Mouse (Mus musculus) lung, embryonic 14.5 days (tissue): ENCODE results near the gene Cyp2j9. TPM values are rescaled to one million over a fixed set of nuclear protein-coding genes. Genes with fewer than 3 reads are reported as not detected.
A peak's percentile ranks its signal among the peaks of the same experiment; 100 is the strongest.
"Not testable (repeated sequence)": the region's sequence is repeated elsewhere in the genome, so short reads cannot be mapped to it uniquely, and the experiment has no call there.

Experiments
- ATAC-seq: fragments of 200-750 bp; cut with Nextera tagmentation; 2 replicates; pipeline ENCODE4 v1.8.0; 2017; ENCODE audit warnings: mild to moderate bottlenecking, moderate TSS enrichment, moderate library complexity; ENCODE audit not compliant: insufficient read depth
- DNase-seq: peaks from one replicate; pipeline ENCODE4 v3.0.0-alpha.2; 2015
- H3K27ac ChIP-seq: fragments of 300-500 bp; sonication (generic); 2 replicates; pipeline ENCODE4 v1.5.1; 2014; ENCODE audit warnings: low read depth, mild to moderate bottlenecking, moderate library complexity
- H3K27me3 ChIP-seq: fragments of 300-500 bp; sonication (generic); 2 replicates; pipeline ENCODE4 v1.6.1; 2014; ENCODE audit warnings: low read length, control low read depth; ENCODE audit not compliant: insufficient read depth
- H3K36me3 ChIP-seq: fragments of 300-500 bp; sonication (generic); 2 replicates; pipeline ENCODE4 v1.6.1; 2014; ENCODE audit warnings: control low read depth; ENCODE audit not compliant: insufficient read depth
- H3K4me1 ChIP-seq: fragments of 300-500 bp; sonication (generic); 2 replicates; pipeline ENCODE4 v1.6.1; 2014; ENCODE audit warnings: antibody characterized with exemption, control low read depth; ENCODE audit not compliant: insufficient read depth
- H3K4me2 ChIP-seq: fragments of 300-500 bp; sonication (generic); 2 replicates; pipeline ENCODE4 v1.6.1; 2014; ENCODE audit warnings: mild to moderate bottlenecking
- H3K4me3 ChIP-seq: fragments of 300-500 bp; sonication (generic); 2 replicates; pipeline ENCODE4 v1.5.1; 2014; ENCODE audit warnings: low read depth, low read length
- H3K9ac ChIP-seq: fragments of 300-500 bp; sonication (generic); 2 replicates; pipeline ENCODE4 v1.6.1; 2014
- H3K9me3 ChIP-seq: fragments of 300-500 bp; sonication (generic); 2 replicates; pipeline ENCODE4 v1.6.1; 2016; ENCODE audit warnings: low read depth, low read length, control low read depth
- CTCF ChIP-seq: IDR thresholded peaks from 2 replicates; pipeline ENCODE4 v1.5.1; 2016; ENCODE audit warnings: antibody characterized with exemption, low read depth
- WGBS: fragments of 180-500 bp; shearing (Covaris S2); extraction: QIAGEN DNeasy Blood & Tissue Kit; methylation state at CpG from one replicate; pipeline ENCODE4 v1.1.7; 2014; 5-methylcytosine and 5-hydroxymethylcytosine counted together
- polyA plus RNA-seq: library from polyadenylated mRNA; unstranded; fragments of >200 nt; fragmentation: Nextera tagmentation; extraction: Ambion mirVana; gene quantifications from 2 replicates; pipeline ENCODE4 v1.2.1, GENCODE M21; 2014

Gene Cyp2j9
- 2.5 and 3.0 TPM in 2 replicates for polyA plus RNA-seq

- no peaks in the 10 kb centered on the region for H3K27me3 ChIP-seq
- H3K4me1 ChIP-seq: no peaks in the 10 kb centered on the region
- DNase-seq (peak; percentile 92), ATAC-seq (peak; percentile 98)
- peak within 1 kb of the TSS; percentile 50 for H3K9ac ChIP-seq
- no peaks in the 10 kb centered on the region for H3K9me3 ChIP-seq
- peak within 1 kb of the TSS; percentile 81 for H3K27ac ChIP-seq
- peak within 1 kb of the TSS; percentile 41 for H3K4me3 ChIP-seq
- H3K36me3 ChIP-seq: no peaks in the 10 kb centered on the region
- WGBS: 5% methylated on average over 18 of the region's 18 CpGs
- TF ChIP-seq CTCF: no peak
- peak within 1 kb of the TSS; percentile 77 for H3K4me2 ChIP-seq
These were observed at the start of gene Cyp2j9 for GRCm38 (mm10) chr4:96590911-96591790. TSS of gene Cyp2j9 (minus strand) at chr4:96591578.

- H3K4me1 ChIP-seq: no peaks in the 10 kb centered on the region
- DNase-seq: no peak
- TF ChIP-seq CTCF: no peak
- no peak overlapping the region for H3K9ac ChIP-seq
- WGBS: 86% methylated on average over 1 of the region's 1 CpGs
- no peaks in the 10 kb centered on the region for H3K36me3 ChIP-seq
- no peak for ATAC-seq
- no peak overlapping the region for H3K4me3 ChIP-seq
- H3K27me3 ChIP-seq: no peaks in the 10 kb centered on the region
- no peak overlapping the region for H3K27ac ChIP-seq
- H3K9me3 ChIP-seq: no peaks in the 10 kb centered on the region
- no peak overlapping the region for H3K4me2 ChIP-seq
These were observed 44.1 kb upstream of the Cyp2j9 start for GRCm38 (mm10) chr4:96635455-96635854.

GRCm38 (mm10) chr4:96622474-96622873 lies 31.1 kb upstream of the Cyp2j9 start:
- WGBS: 81% methylated on average over 1 of the region's 1 CpGs
- Histone ChIP-seq H3K4me3 (no peak overlapping the region), H3K27ac (no peak overlapping the region)

DNA sequence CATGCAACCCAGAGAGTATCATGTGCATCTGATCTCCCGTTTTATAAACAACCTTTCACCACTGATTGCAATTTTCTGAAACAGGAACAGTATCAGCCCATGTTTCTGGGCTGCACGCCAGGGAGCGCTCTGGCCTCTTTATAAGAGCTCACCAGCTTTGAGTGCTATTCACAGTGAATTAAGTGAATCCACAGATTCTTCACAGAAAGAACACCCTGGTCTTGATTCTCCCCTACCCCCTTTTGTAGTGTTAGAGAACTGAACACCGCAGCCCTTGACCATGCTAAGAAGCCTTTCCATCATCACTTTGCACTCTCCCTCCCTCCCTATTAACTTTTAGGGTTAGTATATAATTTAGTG lies 393 bp upstream of the Cyp2j9 start:
- no peak overlapping the region for H3K27ac ChIP-seq
- H3K4me1 ChIP-seq: no peaks in the 10 kb centered on the region
- H3K27me3 ChIP-seq: no peaks in the 10 kb centered on the region
- WGBS: 30% methylated on average over 4 of the region's 4 CpGs
- peak; percentile 88 for ATAC-seq
- peak overlapping the region; percentile 77 for H3K4me2 ChIP-seq
- peak; percentile 41 for TF ChIP-seq CTCF
- H3K4me3 ChIP-seq: peak overlapping the region; percentile 41
- DNase-seq: peak; percentile 88
- H3K36me3 ChIP-seq: no peaks in the 10 kb centered on the region
- H3K9me3 ChIP-seq: no peaks in the 10 kb centered on the region
- H3K9ac ChIP-seq: no peak overlapping the region

More at GRCm38 (mm10) chr4:96622474-96622873, 31.1 kb upstream of the Cyp2j9 start:
- H3K4me1 ChIP-seq: no peaks in the 10 kb centered on the region
- no peak overlapping the region for H3K4me2 ChIP-seq
- no peak for DNase-seq
- H3K9me3 ChIP-seq: 0 out of 2 replicates have a peak, but pooled peaks cover 2% of the 10 kb centered on the region
- no peaks in the 10 kb centered on the region for H3K27me3 ChIP-seq
- no peak overlapping the region for H3K9ac ChIP-seq
- H3K36me3 ChIP-seq: no peaks in the 10 kb centered on the region
- no peak for ATAC-seq
- TF ChIP-seq CTCF: no peak

DNA sequence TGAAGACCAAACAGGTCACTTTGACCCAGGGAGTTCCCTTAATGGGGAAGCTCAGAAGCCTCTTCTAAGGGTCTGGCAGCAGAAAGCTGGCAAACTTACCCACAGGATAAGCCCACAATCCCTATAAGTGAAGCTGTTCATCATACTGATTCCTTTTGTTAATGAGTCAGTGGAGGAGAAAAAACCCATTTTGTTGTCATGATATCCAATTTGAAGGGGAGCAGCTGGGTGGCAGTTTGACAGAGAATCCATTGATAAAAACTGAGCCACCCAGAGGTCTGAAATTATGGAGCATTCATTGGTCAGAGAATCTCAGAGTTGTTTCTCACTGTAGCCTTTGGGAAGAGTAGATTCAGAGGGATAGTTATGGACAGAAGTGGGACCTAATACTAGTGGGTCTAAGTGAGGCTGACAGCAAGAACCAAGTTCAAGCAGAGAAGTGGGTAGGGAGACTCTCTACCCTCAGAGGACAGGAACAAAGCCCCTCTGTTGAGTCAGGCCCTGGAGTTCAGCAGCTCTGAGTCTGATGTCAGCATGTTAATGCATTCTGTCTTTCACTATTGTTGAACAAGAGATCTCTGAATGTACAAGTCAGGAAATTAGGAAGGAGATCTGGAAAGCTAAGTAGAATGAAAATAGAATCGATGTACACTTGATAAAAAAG lies 9.8 kb downstream of the Cyp2j9 start:
- Histone ChIP-seq H3K36me3 (no peaks in the 10 kb centered on the region), H3K9me3 (no peaks in the 10 kb centered on the region), H3K27ac (no peak overlapping the region), H3K27me3 (no peaks in the 10 kb centered on the region), H3K9ac (no peak overlapping the region), H3K4me2 (no peak overlapping the region), H3K4me1 (no peaks in the 10 kb centered on the region), H3K4me3 (no peak overlapping the region)
- no peak for DNase-seq
- WGBS: 80% methylated on average over 1 of the region's 1 CpGs
- ATAC-seq: no peak
- TF ChIP-seq CTCF: no peak

- not testable (repeated sequence) for DNase-seq, H3K27ac ChIP-seq, H3K9ac ChIP-seq, H3K4me1 ChIP-seq, H3K36me3 ChIP-seq, H3K9me3 ChIP-seq, H3K4me3 ChIP-seq, H3K27me3 ChIP-seq, H3K4me2 ChIP-seq
- 0 out of 2 replicates have a peak, but pooled peaks have one; percentile 38 for ATAC-seq
- 49% methylated on average over 6 of the region's 6 CpGs for WGBS
These were observed 11.0 kb downstream of the Cyp2j9 start for GRCm38 (mm10) chr4:96580351-96580750.

- no peak for TF ChIP-seq CTCF
- DNase-seq: no peak
- no peak overlapping the region for H3K4me2 ChIP-seq
- H3K4me3 ChIP-seq: no peak overlapping the region
- WGBS: 32% methylated on average over 3 of the region's 3 CpGs
- no peak overlapping the region for H3K27ac ChIP-seq
- ATAC-seq: no peak
- H3K36me3 ChIP-seq: no peaks in the 10 kb centered on the region
- H3K27me3 ChIP-seq: no peaks in the 10 kb centered on the region
- no peaks in the 10 kb centered on the region for H3K9me3 ChIP-seq
- no peaks in the 10 kb centered on the region for H3K4me1 ChIP-seq
- no peak overlapping the region for H3K9ac ChIP-seq
These were observed 21.9 kb downstream of the Cyp2j9 start for GRCm38 (mm10) chr4:96569442-96569841.
